Mouse (Mus musculus) G1E (cell line): ENCODE results near the gene Fam131b. TPM values are rescaled to one million over a fixed set of nuclear protein-coding genes. Genes with fewer than 3 reads are reported as not detected.

Source experiments
- ATAC-seq: 2 replicates; pipeline ENCODE4 v1.8.0; 2016; ENCODE audit warnings: mild to moderate bottlenecking; ENCODE audit not compliant: insufficient number of reproducible peaks, poor library complexity, low FRiP score, severe bottlenecking; ENCODE audit errors: extremely low read depth
- DNase-seq: peaks from one replicate; pipeline ENCODE4 v3.0.0; 2012; ENCODE audit warnings: low spot score
- H3K27me3 ChIP-seq: 2 replicates; pipeline ENCODE4 v1.6.1; 2012; ENCODE audit warnings: mild to moderate bottlenecking, low read length, inconsistent platforms; ENCODE audit not compliant: insufficient read depth
- H3K36me3 ChIP-seq: replicated peaks from 2 replicates; pipeline ENCODE3; 2012; ENCODE audit warnings: mild to moderate bottlenecking, inconsistent platforms
- H3K4me1 ChIP-seq: 2 replicates; pipeline ENCODE4 v1.6.1; 2012; ENCODE audit warnings: low read depth, low read length, inconsistent platforms, mixed read lengths; ENCODE audit not compliant: insufficient read depth
- H3K4me3 ChIP-seq: 2 replicates; pipeline ENCODE4 v1.5.1; 2012; ENCODE audit warnings: low read depth, mild to moderate bottlenecking, inconsistent platforms, low read length, moderate library complexity, mixed read lengths
- H3K9me3 ChIP-seq: replicated peaks from 2 replicates; pipeline ENCODE4 v1.6.1; 2012; ENCODE audit warnings: inconsistent platforms
- CTCF ChIP-seq: IDR thresholded peaks from 2 replicates; pipeline ENCODE4 v1.5.1; 2012; ENCODE audit warnings: low read depth, low read length, inconsistent platforms, mixed read lengths
- GATA1 ChIP-seq: IDR thresholded peaks from 2 replicates; pipeline ENCODE4 v1.6.1; 2012; ENCODE audit warnings: borderline replicate concordance, low read length, inconsistent platforms, mixed read lengths
- GATA2 ChIP-seq: IDR thresholded peaks from 2 replicates; pipeline ENCODE4 v1.6.1; 2012; ENCODE audit warnings: low read depth, low read length, inconsistent platforms, borderline replicate concordance
- POLR2AphosphoS5 ChIP-seq: IDR thresholded peaks from 2 replicates; pipeline ENCODE4 v1.6.1; 2012; ENCODE audit warnings: low read depth, low read length, inconsistent platforms; ENCODE audit not compliant: insufficient replicate concordance
- TAL1 ChIP-seq: conservative IDR thresholded peaks from 2 replicates; pipeline ENCODE4 v1.6.1; 2012; ENCODE audit warnings: low read depth, low read length, inconsistent platforms, mixed read lengths
- polyA plus RNA-seq: library from polyadenylated mRNA; stranded (reverse); fragments of >175 nt; gene quantifications from 2 replicates; pipeline ENCODE4 v1.2.3, GENCODE M21; 2012
- total RNA-seq, 2 experiments: library from RNA; stranded (forward) in 1 of 2; stranded (reverse) in 1 of 2; fragments of 200-1000 nt in 1 of 2; fragments of >200 nt in 1 of 2; fragmentation: Nextera tagmentation in 1 of 2; gene quantifications; 2 replicates each; pipeline ENCODE4 v1.2.3; 2014 to 2017

Fam131b gene
- total and polyA plus RNA-seq, 3 experiments: 0.01 to 0.05 TPM; not detected in 1

DNA sequence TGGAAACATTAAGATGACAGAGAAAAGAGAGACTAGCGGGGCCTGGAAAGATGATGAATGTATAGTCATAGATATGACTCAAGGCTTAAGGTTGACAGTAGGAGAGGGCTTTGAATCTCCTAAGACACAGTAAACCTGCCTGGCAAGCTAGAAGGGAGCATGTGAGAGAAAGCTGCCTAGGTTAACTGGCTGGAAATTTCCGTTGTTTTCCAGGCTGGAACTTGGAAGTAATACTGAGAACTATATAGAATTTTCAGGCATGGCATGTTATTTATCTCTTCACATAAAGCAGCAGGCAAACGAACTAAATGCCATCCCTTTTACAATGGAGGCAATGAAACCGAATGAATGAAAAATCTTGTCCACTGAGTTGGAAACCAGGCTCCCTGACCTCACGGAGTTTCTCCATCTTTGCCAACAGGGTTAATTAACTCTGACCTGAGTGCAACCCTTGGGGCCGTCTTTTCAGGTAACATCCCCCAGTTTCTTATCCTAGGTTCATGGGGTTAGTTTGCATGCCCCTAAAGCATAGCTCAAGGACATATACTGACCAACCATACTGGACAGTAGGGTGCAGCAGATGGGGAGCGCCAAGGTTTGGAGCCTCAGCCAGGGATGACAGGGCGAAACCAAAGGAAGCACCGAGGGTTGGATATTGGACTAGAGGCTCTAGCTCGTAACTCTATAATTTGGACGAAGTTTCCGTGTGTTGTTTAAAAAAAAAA lies 24.0 kb upstream of the Fam131b start:
- peaks cover 43% of the 10 kb centered on the region for H3K4me1 ChIP-seq
- DNase-seq (no peak), ATAC-seq (no peak)
- peaks cover 18% of the 10 kb centered on the region for H3K27me3 ChIP-seq
- no peak for TF ChIP-seq POLR2AphosphoS5
- no peak for TF ChIP-seq CTCF
- TF ChIP-seq TAL1: no peak
- TF ChIP-seq GATA2: no peak
- no peak for TF ChIP-seq GATA1
- peaks cover 6% of the 10 kb centered on the region for H3K36me3 ChIP-seq
- H3K4me3 ChIP-seq: no peak overlapping the region
- no peaks in the 10 kb centered on the region for H3K9me3 ChIP-seq

DNA sequence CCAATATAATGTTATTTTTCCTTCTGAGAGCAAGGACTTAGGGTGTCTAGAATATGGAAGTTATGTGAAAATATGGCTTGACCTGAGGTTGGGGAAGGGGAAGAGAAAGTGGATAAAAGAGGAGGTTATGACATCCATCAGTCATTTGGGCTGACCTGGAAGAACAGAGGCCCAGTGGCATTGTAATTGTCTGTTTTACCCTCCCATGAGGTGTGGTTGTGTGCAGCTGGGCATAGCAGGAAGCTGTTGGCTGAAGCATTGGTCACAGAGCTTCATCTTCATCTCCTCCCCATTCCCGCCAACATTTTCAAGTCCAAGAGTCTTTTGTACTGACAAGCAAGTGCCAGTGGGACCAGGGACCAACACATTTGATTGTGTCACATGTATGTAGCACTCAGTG lies 19.8 kb upstream of the Fam131b start:
- ATAC-seq (no peak), DNase-seq (no peak)
- Histone ChIP-seq H3K9me3 (no peaks in the 10 kb centered on the region), H3K4me1 (peaks cover 13% of the 10 kb centered on the region), H3K4me3 (no peak overlapping the region), H3K27me3 (peaks cover 22% of the 10 kb centered on the region), H3K36me3 (no peaks in the 10 kb centered on the region)
- TF ChIP-seq GATA2 (no peak), CTCF (no peak), TAL1 (no peak), POLR2AphosphoS5 (no peak), GATA1 (no peak)

DNA sequence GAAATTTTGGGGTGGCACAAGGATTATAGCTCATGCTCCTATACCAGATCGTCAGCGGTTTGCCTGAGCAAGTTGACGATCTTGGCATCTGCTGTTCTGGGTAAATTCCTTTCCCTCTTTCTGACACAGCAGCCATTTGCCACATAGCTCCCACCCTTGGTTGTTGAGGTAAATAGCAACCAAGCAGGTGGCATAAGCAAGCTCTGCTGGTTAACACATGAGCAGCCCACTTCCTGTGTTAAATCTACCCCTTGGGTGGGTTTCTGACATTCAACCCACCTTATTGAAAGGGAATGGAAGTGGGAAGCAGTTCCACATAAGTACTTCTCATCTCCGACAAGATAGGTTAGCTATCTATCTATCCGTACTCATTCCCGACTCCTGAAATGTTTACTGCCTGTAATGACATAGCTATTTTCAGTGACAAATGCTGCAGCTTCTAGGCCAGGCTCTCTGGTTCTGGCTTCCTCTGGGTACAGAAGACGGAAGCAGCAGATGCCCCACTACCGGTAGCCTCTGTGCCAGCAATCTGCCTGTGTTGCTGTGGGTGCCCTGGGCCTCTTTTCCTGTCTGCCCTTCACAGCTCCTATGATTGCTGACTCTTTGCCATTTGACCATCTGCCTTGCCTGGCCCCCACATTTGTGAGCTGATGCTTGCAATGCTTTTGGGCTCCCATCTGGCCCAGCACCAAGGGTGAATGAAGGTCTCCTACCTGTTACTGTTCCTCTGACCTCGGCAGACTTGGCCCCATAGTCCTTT lies 19.1 kb upstream of the Fam131b start:
- Histone ChIP-seq H3K27me3 (peaks cover 22% of the 10 kb centered on the region), H3K9me3 (no peaks in the 10 kb centered on the region), H3K36me3 (no peaks in the 10 kb centered on the region), H3K4me1 (peaks cover 7% of the 10 kb centered on the region; the same call in 1 of the 2 replicates), H3K4me3 (no peak overlapping the region)
- no peak for TF ChIP-seq GATA1
- no peak for TF ChIP-seq GATA2
- no peak for TF ChIP-seq CTCF
- no peak for TF ChIP-seq TAL1
- TF ChIP-seq POLR2AphosphoS5: no peak
- ATAC-seq (no peak), DNase-seq (no peak)

DNA sequence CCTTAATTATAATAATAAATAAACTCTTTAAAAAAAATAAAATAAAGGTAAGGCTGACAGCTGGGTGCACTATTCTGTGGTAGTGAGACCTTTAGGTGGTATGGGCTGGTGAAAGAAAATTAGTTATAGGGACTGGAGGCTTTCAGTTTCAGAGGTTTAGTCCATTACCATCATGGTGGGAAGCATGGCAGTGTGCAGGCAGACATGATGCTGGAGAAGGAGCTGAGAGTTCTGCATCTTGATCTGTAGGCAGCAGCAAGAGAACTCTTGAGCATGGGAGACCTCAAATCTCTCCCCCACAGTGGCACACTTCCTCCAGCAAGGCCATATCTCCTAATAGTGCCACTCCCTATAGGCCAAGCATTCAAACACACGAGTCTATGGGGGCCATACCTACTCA lies 17.7 kb upstream of the Fam131b start:
- Histone ChIP-seq H3K4me1 (peaks cover 6% of the 10 kb centered on the region; the same call in 1 of the 2 replicates), H3K27me3 (peaks cover 22% of the 10 kb centered on the region), H3K9me3 (no peaks in the 10 kb centered on the region), H3K4me3 (no peak overlapping the region), H3K36me3 (no peaks in the 10 kb centered on the region)
- DNase-seq (no peak), ATAC-seq (no peak)
- no peak for TF ChIP-seq GATA2
- TF ChIP-seq CTCF: no peak
- TF ChIP-seq POLR2AphosphoS5: no peak
- TF ChIP-seq GATA1: no peak
- no peak for TF ChIP-seq TAL1

DNA sequence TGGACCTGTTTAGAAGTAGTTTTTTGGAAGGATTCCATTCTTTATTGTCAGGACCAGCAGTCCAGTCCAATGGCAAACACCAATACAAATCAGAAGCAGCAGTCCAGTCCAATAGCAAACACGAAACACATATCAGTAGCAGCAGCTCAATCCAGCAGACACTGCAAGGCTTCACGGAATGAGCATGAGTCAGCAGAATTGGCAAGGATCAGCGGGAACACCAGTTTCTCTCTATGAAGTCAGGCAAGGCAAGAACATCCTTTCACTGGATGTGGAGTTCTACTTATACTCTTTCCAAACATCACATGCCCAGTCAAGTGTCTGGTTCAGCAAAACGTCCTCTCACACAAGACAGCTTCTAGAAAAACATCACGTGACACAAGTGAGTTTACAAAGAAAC lies 15.5 kb upstream of the Fam131b start:
- TF ChIP-seq TAL1: no peak
- TF ChIP-seq GATA1: no peak
- TF ChIP-seq POLR2AphosphoS5: no peak
- no peak for TF ChIP-seq CTCF
- no peak for TF ChIP-seq GATA2
- Histone ChIP-seq H3K27me3 (peaks cover 20% of the 10 kb centered on the region), H3K36me3 (no peaks in the 10 kb centered on the region), H3K4me1 (peaks cover 6% of the 10 kb centered on the region; the same call in 1 of the 2 replicates), H3K9me3 (no peaks in the 10 kb centered on the region), H3K4me3 (no peak overlapping the region)
- ATAC-seq (no peak), DNase-seq (no peak)

DNA sequence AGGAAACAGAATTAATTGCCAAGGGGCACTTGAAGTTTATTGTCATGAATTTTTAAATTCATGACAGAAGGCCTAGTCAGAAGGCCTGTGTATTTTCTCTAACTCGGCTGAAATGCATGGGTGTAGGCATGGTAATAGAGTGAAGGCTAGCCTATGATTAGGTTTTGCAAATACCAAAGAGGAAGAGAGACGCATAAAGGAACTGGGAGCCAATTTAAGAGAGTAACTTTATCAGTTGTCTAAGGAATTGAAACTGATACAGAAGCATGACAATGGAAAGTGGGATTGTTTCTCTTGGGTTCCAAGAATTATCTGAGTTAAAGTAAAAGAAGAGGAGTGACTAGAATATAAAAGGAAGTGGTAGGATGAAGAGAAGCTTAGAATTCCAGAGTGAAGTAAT lies 14.7 kb upstream of the Fam131b start:
- DNase-seq (no peak), ATAC-seq (no peak)
- Histone ChIP-seq H3K27me3 (peaks cover 21% of the 10 kb centered on the region), H3K9me3 (no peaks in the 10 kb centered on the region), H3K4me1 (peaks cover 6% of the 10 kb centered on the region; the same call in 1 of the 2 replicates), H3K36me3 (no peaks in the 10 kb centered on the region), H3K4me3 (no peak overlapping the region)
- no peak for TF ChIP-seq TAL1
- TF ChIP-seq POLR2AphosphoS5: no peak
